Mouse (Mus musculus) natural killer cell, adult 2 months (primary cell): ENCODE measurements around the gene Rbms3.

Experiments
- DNase-seq, 2 experiments: peaks; one replicate each; pipeline ENCODE4 v3.0.0; 2022; ENCODE audit warnings: low spot score in 2 of 2

The Rbms3 gene

GRCm38 (mm10) chr9:117252411-117252861 is 377.3 kb downstream of the Rbms3 start:
- DNase-seq = no peak

GRCm38 (mm10) chr9:117251521-117252368 is 378.0 kb downstream of the Rbms3 start:
- no peak for DNase-seq

- no peak for DNase-seq
These were observed 378.9 kb downstream of the Rbms3 start for GRCm38 (mm10) chr9:117250831-117251165.

GRCm38 (mm10) chr9:117250036-117250830 is 379.5 kb downstream of the Rbms3 start:
- no peak for DNase-seq

GRCm38 (mm10) chr9:117247311-117247980 is 382.3 kb downstream of the Rbms3 start:
- no peak for DNase-seq

GRCm38 (mm10) chr9:117246173-117246572 is 383.5 kb downstream of the Rbms3 start:
- DNase-seq = no peak

- no peak for DNase-seq
These were observed 386.3 kb downstream of the Rbms3 start for GRCm38 (mm10) chr9:117243365-117243764.

GRCm38 (mm10) chr9:117234726-117235075 is 395.0 kb downstream of the Rbms3 start:
- DNase-seq = no peak

GRCm38 (mm10) chr9:117234065-117234725 is 395.5 kb downstream of the Rbms3 start:
- DNase-seq = no peak

- no peak for DNase-seq
These were observed 407.0 kb downstream of the Rbms3 start for GRCm38 (mm10) chr9:117222741-117223140.

GRCm38 (mm10) chr9:117221481-117221880 is 408.2 kb downstream of the Rbms3 start:
- no peak for DNase-seq

- DNase-seq = no peak
These were observed 413.5 kb downstream of the Rbms3 start for GRCm38 (mm10) chr9:117216026-117216755.

GRCm38 (mm10) chr9:117212023-117212422 is 417.7 kb downstream of the Rbms3 start:
- no peak for DNase-seq

- DNase-seq = no peak
These were observed 419.4 kb downstream of the Rbms3 start for GRCm38 (mm10) chr9:117210344-117210743.

- no peak for DNase-seq
These were observed 424.3 kb downstream of the Rbms3 start for GRCm38 (mm10) chr9:117205395-117205794.

GRCm38 (mm10) chr9:117200067-117200658 is 429.6 kb downstream of the Rbms3 start:
- DNase-seq = no peak

GRCm38 (mm10) chr9:117197531-117197930 is 432.2 kb downstream of the Rbms3 start:
- DNase-seq = no peak

- DNase-seq = no peak
These were observed 436.9 kb downstream of the Rbms3 start for GRCm38 (mm10) chr9:117192565-117193540.

GRCm38 (mm10) chr9:117192093-117192492 is 437.6 kb downstream of the Rbms3 start:
- no peak for DNase-seq

- DNase-seq = no peak
These were observed 441.3 kb downstream of the Rbms3 start for GRCm38 (mm10) chr9:117188406-117188805.
